Mouse (Mus musculus) kidney, embryonic 16.5 days (tissue): ENCODE measurements at regions not wholly inside any gene's neighbourhood (a gene's known extent, or its start where the extent isn't known, plus 50 kb on each side); places are given as distances from the start of the nearest gene placed in this dataset.

Source experiments
- ATAC-seq: fragments of 200-750 bp; cut with Nextera tagmentation; 2 replicates; pipeline ENCODE4 v1.8.0; 2017; ENCODE audit warnings: moderate TSS enrichment; ENCODE audit not compliant: low FRiP score, low TSS enrichment
- H3K27ac ChIP-seq: fragments of 300-500 bp; sonication (generic); 2 replicates; pipeline ENCODE4 v1.5.1; 2014; ENCODE audit warnings: low read length
- H3K27me3 ChIP-seq: fragments of 300-500 bp; sonication (generic); 2 replicates; pipeline ENCODE4 v1.6.1; 2014; ENCODE audit warnings: low read length, control low read depth, mixed read lengths; ENCODE audit not compliant: insufficient read depth
- H3K36me3 ChIP-seq: fragments of 300-500 bp; sonication (generic); 2 replicates; pipeline ENCODE4 v1.6.1; 2014; ENCODE audit warnings: low read length, control low read depth, mixed read lengths; ENCODE audit not compliant: insufficient read depth
- H3K4me1 ChIP-seq: fragments of 300-500 bp; sonication (generic); 2 replicates; pipeline ENCODE4 v1.6.1; 2014; ENCODE audit warnings: low read length, control low read depth, mixed read lengths; ENCODE audit not compliant: insufficient read depth
- H3K4me2 ChIP-seq: fragments of 300-500 bp; sonication (generic); replicated peaks from 2 replicates; pipeline ENCODE4 v1.6.1; 2014; ENCODE audit warnings: low read depth, low read length
- H3K4me3 ChIP-seq: fragments of 300-500 bp; sonication (generic); 2 replicates; pipeline ENCODE4 v1.5.1; 2014; ENCODE audit warnings: mild to moderate bottlenecking, low read length
- H3K9ac ChIP-seq: fragments of 300-500 bp; sonication (generic); replicated peaks from 2 replicates; pipeline ENCODE4 v1.6.1; 2014; ENCODE audit warnings: low read length
- H3K9me3 ChIP-seq: fragments of 300-500 bp; sonication (generic); 2 replicates; pipeline ENCODE4 v1.6.1; 2016; ENCODE audit warnings: low read length, control low read depth
- WGBS: fragments of 180-500 bp; shearing (Covaris S2); extraction: QIAGEN DNeasy Blood & Tissue Kit; methylation state at CpG from one replicate; pipeline ENCODE4 v1.1.7; 2014; 5-methylcytosine and 5-hydroxymethylcytosine counted together

DNA sequence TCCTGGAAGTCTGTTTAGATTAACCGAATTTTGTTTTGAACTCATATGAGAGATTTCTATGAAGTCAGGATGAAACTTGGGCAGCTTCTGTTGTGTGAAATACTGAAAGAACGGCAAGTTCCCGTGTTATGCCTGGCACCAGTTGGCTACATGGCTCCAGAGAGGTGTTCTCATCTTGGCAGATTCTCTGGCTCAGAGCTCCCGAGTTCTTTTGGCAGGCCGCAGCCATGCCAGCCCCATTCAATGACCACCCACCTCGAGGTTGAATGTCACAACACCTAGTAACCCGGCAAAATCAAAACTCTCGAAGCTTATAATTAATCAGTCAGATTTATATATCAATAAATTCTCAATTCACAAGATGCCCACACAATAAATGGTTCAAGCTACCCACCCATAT lies 489.5 kb upstream of the Flrt2 start:
- no peaks in the 10 kb centered on the region for H3K27me3 ChIP-seq
- WGBS: 92% methylated on average over 8 of the region's 8 CpGs
- no peaks in the 10 kb centered on the region for H3K4me1 ChIP-seq
- ATAC-seq: no peak
- no peak overlapping the region for H3K4me3 ChIP-seq
- H3K9ac ChIP-seq: no peak overlapping the region
- no peaks in the 10 kb centered on the region for H3K9me3 ChIP-seq
- no peak overlapping the region for H3K4me2 ChIP-seq
- H3K36me3 ChIP-seq: no peaks in the 10 kb centered on the region
- H3K27ac ChIP-seq: no peak overlapping the region

DNA sequence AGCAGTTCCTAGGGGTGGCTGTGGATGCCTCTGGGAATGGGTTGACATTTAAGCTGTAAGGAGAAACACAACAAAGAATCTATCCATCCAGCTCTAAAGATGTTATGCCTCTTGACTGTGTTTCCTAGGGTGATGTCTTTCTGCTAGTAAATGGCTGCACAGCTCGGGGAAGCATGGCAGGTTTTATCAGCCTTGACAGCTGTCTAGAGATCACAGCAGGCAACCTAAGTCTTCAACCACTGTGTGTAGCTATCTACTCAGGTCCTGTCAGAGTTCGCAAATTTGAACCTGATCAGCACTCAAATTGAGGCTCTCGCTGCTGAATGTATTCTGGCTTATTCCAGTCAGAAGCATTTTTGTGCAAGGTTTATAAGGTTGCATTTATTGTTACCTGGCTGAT lies 486.9 kb upstream of the Flrt2 start:
- H3K4me1 ChIP-seq: no peaks in the 10 kb centered on the region
- H3K4me2 ChIP-seq: no peak overlapping the region
- no peaks in the 10 kb centered on the region for H3K9me3 ChIP-seq
- no peaks in the 10 kb centered on the region for H3K36me3 ChIP-seq
- H3K27me3 ChIP-seq: no peaks in the 10 kb centered on the region
- no peak overlapping the region for H3K27ac ChIP-seq
- H3K9ac ChIP-seq: no peak overlapping the region
- 77% methylated on average over 3 of the region's 3 CpGs for WGBS
- no peak for ATAC-seq
- H3K4me3 ChIP-seq: no peak overlapping the region

DNA sequence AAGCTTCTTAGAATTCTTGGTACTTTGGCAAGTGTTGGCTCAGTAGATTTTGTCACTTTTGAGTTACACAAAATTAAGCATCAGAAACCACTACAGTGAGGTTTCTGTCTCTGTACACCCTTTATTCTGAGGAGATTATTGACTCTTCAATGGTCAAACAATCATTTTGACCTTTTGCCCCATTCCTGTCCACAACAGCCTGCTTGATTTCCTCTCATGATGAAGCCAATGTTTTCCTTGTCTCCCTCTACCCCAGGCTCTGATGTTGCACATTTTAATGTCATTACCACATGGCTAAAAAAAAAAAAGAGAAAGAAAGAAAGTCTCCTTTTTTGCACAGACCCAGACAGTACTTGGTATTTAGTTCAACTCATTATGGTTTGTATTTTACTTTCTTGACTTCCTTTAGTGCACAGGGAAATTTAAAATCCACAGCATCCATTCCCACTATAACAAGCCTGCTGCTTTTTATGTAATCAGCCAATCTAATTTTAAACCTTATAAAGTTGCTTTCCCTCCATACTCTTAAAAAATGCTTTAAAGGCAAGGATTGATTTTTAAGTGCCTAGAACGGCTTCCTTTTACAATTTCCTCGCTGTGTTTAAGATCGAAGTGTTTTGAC lies 452.8 kb upstream of the Flrt2 start:
- no peak for ATAC-seq
- Histone ChIP-seq H3K4me3 (no peak overlapping the region), H3K9me3 (no peaks in the 10 kb centered on the region), H3K4me2 (no peak overlapping the region), H3K27ac (no peak overlapping the region), H3K36me3 (no peaks in the 10 kb centered on the region), H3K4me1 (no peaks in the 10 kb centered on the region), H3K9ac (no peak overlapping the region), H3K27me3 (no peaks in the 10 kb centered on the region)
- 29% methylated on average over 3 of the region's 3 CpGs for WGBS

DNA sequence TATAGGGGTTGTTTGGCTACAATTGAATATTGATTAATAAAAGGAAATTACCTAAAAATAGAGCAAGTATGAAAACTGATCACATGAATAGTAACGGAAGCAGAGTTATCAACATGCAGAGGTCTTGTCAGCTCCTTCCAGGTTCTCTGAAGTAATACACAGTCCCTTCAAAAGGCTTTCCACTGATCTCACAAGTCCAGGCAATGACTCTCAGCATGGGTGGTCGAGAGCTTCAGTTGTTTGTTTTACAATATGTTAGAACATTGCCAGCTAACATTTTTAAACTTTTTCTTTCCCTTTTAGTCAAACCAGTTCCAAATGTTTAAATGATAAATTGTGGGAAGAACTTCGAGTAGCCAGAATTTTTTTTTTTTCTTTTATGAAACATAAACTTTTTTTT lies 424.8 kb upstream of the Flrt2 start:
- no peak for ATAC-seq
- Histone ChIP-seq H3K27me3 (no peaks in the 10 kb centered on the region), H3K4me2 (no peak overlapping the region), H3K4me1 (no peaks in the 10 kb centered on the region), H3K9ac (no peak overlapping the region), H3K36me3 (no peaks in the 10 kb centered on the region), H3K9me3 (peaks cover 4% of the 10 kb centered on the region), H3K4me3 (no peak overlapping the region), H3K27ac (no peak overlapping the region)
- 58% methylated on average over 3 of the region's 3 CpGs for WGBS

DNA sequence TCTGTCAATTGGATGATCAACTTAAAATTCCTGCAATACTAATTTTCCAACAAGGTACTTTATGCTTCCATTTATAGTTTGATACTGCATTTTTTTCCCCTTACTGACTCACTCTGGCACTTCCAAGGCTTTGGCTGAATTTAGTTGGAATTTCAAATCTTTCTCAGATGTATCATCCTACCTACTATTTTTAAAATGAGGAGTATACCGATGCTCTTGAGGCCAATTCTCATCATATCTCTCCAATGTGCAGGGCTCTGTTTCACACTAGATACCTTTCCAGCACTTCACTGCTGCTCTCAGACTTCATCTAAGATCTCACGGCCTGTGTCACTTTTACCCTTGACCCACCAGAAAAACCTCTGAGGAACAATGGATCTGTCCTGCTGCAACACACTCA lies 386.6 kb upstream of the Flrt2 start:
- H3K27ac ChIP-seq: no peak overlapping the region
- no peaks in the 10 kb centered on the region for H3K4me1 ChIP-seq
- no peaks in the 10 kb centered on the region for H3K9me3 ChIP-seq
- no peaks in the 10 kb centered on the region for H3K36me3 ChIP-seq
- H3K4me3 ChIP-seq: no peak overlapping the region
- H3K4me2 ChIP-seq: no peak overlapping the region
- no peak for ATAC-seq
- H3K27me3 ChIP-seq: no peaks in the 10 kb centered on the region
- H3K9ac ChIP-seq: no peak overlapping the region
- 81% methylated on average over 2 of the region's 2 CpGs for WGBS

GRCm38 (mm10) chr12:95315151-95315750 lies 376.8 kb upstream of the Flrt2 start:
- H3K9ac ChIP-seq: no peak overlapping the region
- H3K27ac ChIP-seq: no peak overlapping the region
- no peak for ATAC-seq
- 91% methylated on average over 2 of the region's 2 CpGs for WGBS
- H3K9me3 ChIP-seq: no peaks in the 10 kb centered on the region
- no peaks in the 10 kb centered on the region for H3K36me3 ChIP-seq
- H3K27me3 ChIP-seq: no peaks in the 10 kb centered on the region
- H3K4me3 ChIP-seq: no peak overlapping the region
- H3K4me2 ChIP-seq: no peak overlapping the region
- H3K4me1 ChIP-seq: no peaks in the 10 kb centered on the region

DNA sequence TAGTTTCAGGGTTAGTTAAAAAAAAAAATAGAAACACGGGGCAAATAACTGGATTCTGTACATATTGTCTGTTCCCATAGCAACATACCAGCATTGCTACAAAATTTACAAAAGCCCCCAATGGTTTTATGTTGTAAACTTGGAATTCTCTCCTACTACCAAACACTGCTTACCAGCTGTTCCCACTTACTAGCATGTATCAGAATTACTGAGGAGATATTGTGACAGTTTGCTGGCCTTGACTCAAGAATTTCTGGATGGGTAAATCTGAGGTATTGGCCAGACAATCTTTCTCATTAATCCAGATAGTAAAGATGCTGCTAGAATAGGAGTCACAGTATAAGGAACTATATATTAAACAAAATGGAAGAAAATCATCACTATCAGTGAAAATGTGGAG lies 375.2 kb upstream of the Flrt2 start:
- H3K4me3 ChIP-seq: no peak overlapping the region
- no peak for ATAC-seq
- WGBS: 82% methylated on average over 1 of the region's 1 CpGs
- no peaks in the 10 kb centered on the region for H3K9me3 ChIP-seq
- H3K36me3 ChIP-seq: no peaks in the 10 kb centered on the region
- no peak overlapping the region for H3K4me2 ChIP-seq
- no peak overlapping the region for H3K9ac ChIP-seq
- no peak overlapping the region for H3K27ac ChIP-seq
- no peaks in the 10 kb centered on the region for H3K27me3 ChIP-seq
- no peaks in the 10 kb centered on the region for H3K4me1 ChIP-seq

GRCm38 (mm10) chr12:95321693-95322092 lies 370.3 kb upstream of the Flrt2 start:
- WGBS: 74% methylated on average over 3 of the region's 3 CpGs
- H3K4me3 ChIP-seq: no peak overlapping the region

GRCm38 (mm10) chr12:95329666-95330065 lies 362.4 kb upstream of the Flrt2 start:
- no peak overlapping the region for H3K27ac ChIP-seq
- no peak for ATAC-seq
- no peak overlapping the region for H3K4me3 ChIP-seq
- H3K4me1 ChIP-seq: no peaks in the 10 kb centered on the region
- H3K9ac ChIP-seq: no peak overlapping the region
- no peaks in the 10 kb centered on the region for H3K9me3 ChIP-seq
- H3K4me2 ChIP-seq: no peak overlapping the region
- WGBS: 55% methylated on average over 1 of the region's 1 CpGs
- no peaks in the 10 kb centered on the region for H3K36me3 ChIP-seq
- no peaks in the 10 kb centered on the region for H3K27me3 ChIP-seq

More at GRCm38 (mm10) chr12:95321693-95322092, 370.3 kb upstream of the Flrt2 start:
- no peak for ATAC-seq
- no peak overlapping the region for H3K4me2 ChIP-seq
- no peaks in the 10 kb centered on the region for H3K4me1 ChIP-seq
- no peaks in the 10 kb centered on the region for H3K27me3 ChIP-seq
- no peak overlapping the region for H3K27ac ChIP-seq
- no peaks in the 10 kb centered on the region for H3K9me3 ChIP-seq
- H3K36me3 ChIP-seq: no peaks in the 10 kb centered on the region
- H3K9ac ChIP-seq: no peak overlapping the region

- H3K4me3 ChIP-seq: no peak overlapping the region
These were observed 344.2 kb upstream of the Flrt2 start for GRCm38 (mm10) chr12:95347786-95348185.

More at GRCm38 (mm10) chr12:95347786-95348185, 344.2 kb upstream of the Flrt2 start:
- ATAC-seq: no peak
- Histone ChIP-seq H3K4me2 (no peak overlapping the region), H3K9ac (no peak overlapping the region), H3K9me3 (no peaks in the 10 kb centered on the region), H3K4me1 (no peaks in the 10 kb centered on the region), H3K27ac (no peak overlapping the region), H3K36me3 (no peaks in the 10 kb centered on the region), H3K27me3 (no peaks in the 10 kb centered on the region)
- 89% methylated on average over 5 of the region's 5 CpGs for WGBS
